Mouse (Mus musculus) mammary gland, adult 2 months (tissue): ENCODE data around the gene Itpkc. TPM values are rescaled to one million over a fixed set of nuclear protein-coding genes. Genes with fewer than 3 reads are reported as not detected.

ENCODE experiments used
- polyA plus RNA-seq: library from polyadenylated mRNA; depleted of rRNA; stranded (reverse); fragments of >200 nt; gene quantifications from 2 replicates; pipeline ENCODE4 v1.2.3, GENCODE M21; 2012; ENCODE audit warnings: low replicate concordance; rRNA removed

Gene Itpkc
- polyA plus RNA-seq, result 10.9 and 11.3 TPM in 2 replicates

DNA sequence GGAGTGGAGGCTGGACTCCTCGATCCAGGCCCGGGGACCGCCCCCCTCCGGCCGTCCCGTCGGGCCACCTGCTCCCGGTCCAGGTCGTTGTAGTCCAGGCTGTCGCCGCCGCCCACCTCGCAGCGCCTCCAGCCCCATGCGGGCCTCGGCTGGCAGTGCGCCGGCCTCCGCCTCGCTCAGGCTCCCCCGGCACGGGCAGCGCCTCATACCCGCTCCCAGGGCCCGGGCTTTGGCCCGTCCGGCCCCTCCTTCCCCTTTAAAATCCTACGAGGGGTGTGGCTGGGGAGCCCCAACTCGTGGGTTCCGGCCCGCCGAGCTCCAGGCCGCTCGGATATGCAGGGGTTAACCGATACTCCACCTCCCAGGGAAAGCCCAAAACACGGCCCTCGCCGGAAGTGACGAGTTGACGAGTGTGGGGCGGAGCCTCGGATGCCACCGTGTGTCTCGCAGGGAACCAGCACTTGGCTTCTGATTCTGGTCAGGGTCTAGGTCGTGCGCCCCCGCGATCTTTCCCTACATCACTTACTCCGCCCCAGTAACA, at the start of gene Itpkc:
TSS of gene Itpkc (minus strand) at position 381 of the 541 bp plus-strand sequence.

GRCm38 (mm10) chr7:27258205-27258899, 29.9 kb upstream of the Itpkc start, which contains the start of gene Numbl:
Gene Numbl, plus strand, starts transcription at chr7:27258433.

DNA sequence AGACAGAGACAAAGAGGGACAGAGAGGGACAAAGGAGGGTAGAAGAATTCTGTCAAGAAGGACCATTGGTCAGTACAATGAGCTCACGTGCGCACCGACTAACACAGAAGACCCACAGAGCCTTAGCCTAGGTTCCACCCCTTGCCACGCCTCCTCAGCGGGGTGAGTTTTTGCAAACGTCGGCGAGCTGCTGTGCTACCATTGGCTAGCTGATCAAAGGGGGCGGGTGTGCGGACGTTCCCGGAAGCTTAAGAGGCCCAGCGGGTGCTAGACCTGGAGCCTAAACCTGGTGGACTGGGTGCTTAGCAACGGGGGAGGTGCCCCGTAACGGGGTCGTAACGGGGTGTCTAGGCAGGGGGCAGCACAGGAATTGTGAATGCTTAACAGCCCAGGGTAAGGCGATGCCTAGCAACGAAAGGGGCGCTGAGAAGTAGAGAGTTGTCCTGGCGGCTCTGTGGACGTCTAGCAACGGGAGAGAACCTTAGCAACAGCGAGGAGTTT, 4.4 kb upstream of the Itpkc start, which contains the start of gene Coq8b:
TSS of gene Coq8b (plus strand) at position 243 of the 501 bp plus-strand sequence.

DNA sequence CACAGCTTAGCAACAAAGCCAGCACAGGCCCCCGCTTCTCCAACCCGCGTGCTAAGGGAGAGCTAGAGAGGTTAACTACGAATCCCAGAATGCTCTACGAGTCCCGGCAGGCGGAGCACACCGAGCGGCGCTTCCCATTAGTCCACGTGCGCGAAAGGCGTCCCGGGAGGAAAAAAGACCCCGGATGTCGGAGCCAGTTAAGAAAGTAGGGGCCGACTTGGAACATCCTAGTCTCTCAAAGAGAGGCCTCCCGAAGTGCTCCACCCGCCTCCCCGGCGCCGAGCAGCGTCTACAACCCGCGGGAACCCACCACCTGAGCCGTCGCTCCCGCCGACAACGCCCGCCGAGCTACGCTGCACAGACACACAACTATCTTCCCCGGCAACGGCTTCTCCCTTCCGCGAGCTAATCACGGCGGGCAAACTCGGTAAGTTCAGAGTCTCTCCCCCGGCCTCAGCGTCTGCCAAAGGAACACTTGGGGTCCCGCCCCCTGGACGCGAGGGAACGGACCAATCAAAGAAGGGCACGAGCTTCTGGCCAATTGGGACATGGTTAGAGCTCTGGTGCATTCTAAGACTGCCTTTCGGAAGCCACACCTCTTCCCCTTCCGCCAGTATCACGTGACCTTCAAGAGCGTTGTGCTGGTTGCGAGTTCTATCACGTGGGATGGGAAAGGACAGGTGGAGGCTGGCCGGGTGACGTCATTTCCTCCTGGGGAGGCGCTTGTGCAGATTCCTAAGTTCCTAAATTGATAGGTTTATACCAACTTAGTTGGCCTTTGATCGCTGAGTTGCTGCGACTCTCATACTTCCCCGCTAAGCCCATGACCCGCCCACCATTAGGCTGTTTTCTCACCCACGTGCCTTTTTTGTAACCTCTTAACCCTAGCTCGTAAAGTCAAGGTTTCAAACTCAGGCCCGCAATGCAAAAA, 32.5 kb downstream of the Itpkc start, which contains the start of the genes BC024978 and Snrpa:
TSS of gene BC024978 (plus strand) at position 101 of the 931 bp plus-strand sequence.
TSS of gene Snrpa (minus strand) at position 591 of the 931 bp plus-strand sequence.

DNA sequence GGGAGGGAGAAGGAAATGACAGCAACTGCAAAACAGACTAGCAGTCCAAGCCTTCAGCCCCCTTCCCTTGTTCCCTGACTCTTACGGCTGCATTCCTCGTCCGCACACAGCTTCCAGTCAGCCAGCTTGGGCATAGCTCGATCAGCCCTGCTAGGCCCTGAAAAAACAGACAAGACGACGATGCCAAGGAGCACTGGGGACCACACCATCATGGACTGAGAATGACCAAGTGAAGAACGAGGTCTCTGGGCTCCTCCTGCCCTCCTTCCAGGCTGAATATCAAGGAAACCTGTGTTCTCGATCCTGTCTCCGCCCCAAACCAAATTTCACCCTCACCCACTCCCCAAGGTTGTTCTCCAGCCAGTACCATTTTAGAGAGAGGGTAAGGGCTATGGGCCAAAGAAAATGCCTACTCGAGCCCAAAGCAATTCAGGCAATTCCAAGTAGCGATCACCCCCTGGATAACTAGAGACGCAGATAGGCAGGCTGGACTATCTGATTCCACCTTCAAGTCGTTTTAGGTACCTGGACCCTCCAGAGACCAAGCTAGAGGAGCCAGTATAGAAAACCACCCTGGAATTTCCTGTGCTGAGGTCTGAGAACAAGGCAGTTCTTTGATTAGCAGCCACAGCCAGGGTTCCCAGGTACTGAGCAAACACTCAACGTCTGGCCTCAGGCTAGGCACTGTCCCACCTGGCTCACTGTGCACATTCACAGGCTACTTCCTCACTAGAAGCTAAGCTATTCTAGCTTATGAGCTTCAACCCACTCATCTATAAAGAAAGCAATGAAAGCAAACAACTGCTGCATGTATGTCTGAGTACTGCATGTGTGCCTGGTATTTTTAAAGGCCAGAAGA, 47.4 kb downstream of the Itpkc start, which contains the start of the genes Gm21983 and Mia:
TSS of gene Gm21983 (minus strand) at position 250 of the 859 bp plus-strand sequence.
TSS of gene Mia (minus strand) at position 321 of the 859 bp plus-strand sequence.

DNA sequence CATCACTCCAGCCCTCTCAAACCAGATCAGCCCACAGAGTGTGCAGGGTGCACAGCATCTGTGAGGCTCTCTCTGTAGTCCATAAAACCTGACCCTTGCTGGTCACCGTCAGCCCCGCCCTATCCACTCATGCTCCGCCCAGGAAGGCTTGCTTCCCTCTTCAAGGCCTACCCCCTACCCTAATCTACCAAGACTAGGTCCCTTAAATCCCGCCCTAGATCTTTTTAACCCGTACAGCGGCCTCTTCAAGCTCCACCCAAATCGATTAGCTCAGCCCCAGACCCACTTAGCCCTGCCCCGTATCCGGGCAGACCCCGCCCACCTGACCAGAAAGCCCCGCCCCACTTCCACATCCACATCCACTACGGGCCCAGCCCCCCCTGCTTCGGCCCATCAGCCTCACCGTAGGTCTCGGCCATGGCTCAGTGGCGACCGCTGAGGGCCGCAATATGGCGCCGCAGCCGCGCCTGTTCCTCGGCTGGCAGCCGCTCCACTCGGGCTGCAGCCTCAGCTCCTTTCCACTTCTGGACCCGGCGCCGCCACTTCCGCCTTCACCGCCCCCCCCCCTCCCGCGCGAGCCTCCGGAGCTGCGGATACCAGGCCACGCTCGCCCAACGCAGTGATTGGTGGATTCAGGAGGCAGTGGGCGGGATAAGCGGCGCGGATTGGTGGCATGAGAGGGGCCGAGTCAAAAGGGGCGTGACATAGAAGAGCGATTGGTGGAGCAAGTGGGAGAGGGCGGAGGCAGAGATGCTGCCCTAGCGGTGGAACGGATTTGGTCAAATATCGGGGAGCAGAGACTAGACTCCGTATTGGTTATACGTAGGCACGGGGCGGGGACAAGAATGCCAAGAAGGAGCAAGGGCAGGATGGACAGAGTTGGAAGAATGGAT, 49.9 kb downstream of the Itpkc start, which contains the start of gene Rab4b:
TSS of gene Rab4b (minus strand) at position 573 of the 893 bp plus-strand sequence.

DNA sequence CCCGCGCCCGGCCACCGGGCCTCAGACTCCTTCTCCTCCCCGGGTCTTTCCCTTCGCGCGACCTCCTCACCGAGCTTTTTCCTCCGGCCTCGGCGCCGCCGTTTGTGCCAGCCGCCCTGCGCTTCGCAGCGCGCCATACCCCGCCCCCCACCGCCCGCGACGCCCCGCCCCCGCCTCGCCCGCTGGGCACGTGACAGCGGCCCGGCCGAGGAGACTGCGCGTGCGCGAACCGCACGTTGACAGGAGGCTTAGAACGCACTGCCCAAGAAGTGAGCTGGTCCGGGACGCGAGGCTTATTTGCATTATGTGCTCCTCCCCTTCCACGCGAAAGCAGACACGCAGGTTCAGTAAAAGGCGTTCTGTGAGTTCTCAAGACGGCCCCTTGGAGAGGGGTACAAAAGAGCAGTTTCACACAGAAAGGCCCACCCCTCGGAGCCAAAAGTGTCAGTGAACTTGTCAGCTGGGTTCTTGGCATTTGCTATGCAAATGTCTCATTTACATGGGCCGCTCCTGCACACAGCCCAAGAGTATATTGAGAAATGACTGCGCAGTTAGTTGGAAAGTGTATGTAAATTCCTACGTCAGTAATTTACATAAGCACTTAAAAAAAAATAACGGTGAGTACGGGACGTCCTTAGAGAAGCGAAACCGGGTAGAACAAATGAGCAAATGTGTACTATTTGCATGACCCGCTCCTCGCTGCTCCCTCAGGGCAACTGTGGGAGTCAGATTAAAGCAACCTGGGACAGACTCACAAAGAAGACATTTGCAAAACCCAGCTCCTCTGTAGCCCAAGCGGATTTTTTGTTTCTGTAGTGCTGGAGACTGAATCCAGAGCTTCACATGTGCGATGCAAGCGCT, 61.6 kb downstream of the Itpkc start, which contains the start of gene Egln2:
TSS of gene Egln2 (minus strand) at position 189 of the 861 bp plus-strand sequence.

Other genes starting within 250 kb of the Itpkc start
- 1.7 TPM in 1 of 2 replicates, not detected in the other for gene Cyp2a12, start 199.6 kb downstream of the Itpkc start, polyA plus RNA-seq
- 46.7 and 54.5 TPM in 2 replicates for gene Cyp2f2, start 108.8 kb downstream of the Itpkc start, polyA plus RNA-seq
- gene Cyp2t4, start 74.9 kb downstream of the Itpkc start, polyA plus RNA-seq, result not detected in 2 replicates
- 91.0 and 122 TPM in 2 replicates for gene Egln2, start 61.9 kb downstream of the Itpkc start, polyA plus RNA-seq
- gene Rab4b, start 49.8 kb downstream of the Itpkc start, polyA plus RNA-seq, result 61.9 and 99.4 TPM in 2 replicates
- 0.24 TPM in 1 of 2 replicates, not detected in the other for gene Gm21983, start 47.6 kb downstream of the Itpkc start, polyA plus RNA-seq
- 6.7 and 7.7 TPM in 2 replicates for gene Mia, start 47.5 kb downstream of the Itpkc start, polyA plus RNA-seq
- gene BC024978, start 32.9 kb downstream of the Itpkc start, polyA plus RNA-seq, result 12.6 and 18.8 TPM in 2 replicates
- 137 and 208 TPM in 2 replicates for gene Snrpa, start 32.4 kb downstream of the Itpkc start, polyA plus RNA-seq
- gene Coq8b, start 4.4 kb upstream of the Itpkc start, polyA plus RNA-seq, result 54.2 and 84.1 TPM in 2 replicates
- gene Numbl, start 29.8 kb upstream of the Itpkc start, polyA plus RNA-seq, result 34.2 and 70.1 TPM in 2 replicates
- 151 and 265 TPM in 2 replicates for gene Ltbp4, start 109.0 kb upstream of the Itpkc start, polyA plus RNA-seq
- 82.8 and 146 TPM in 2 replicates for gene Shkbp1, start 127.4 kb upstream of the Itpkc start, polyA plus RNA-seq
- gene Gm20479, start 128.8 kb upstream of the Itpkc start, polyA plus RNA-seq, result not detected in 2 replicates
- 0.23 and 0.72 TPM in 2 replicates for gene Sptbn4, start 219.0 kb upstream of the Itpkc start, polyA plus RNA-seq
- gene Blvrb, start 219.3 kb upstream of the Itpkc start, polyA plus RNA-seq, result 112 and 190 TPM in 2 replicates
- 14.9 and 18.0 TPM in 2 replicates for gene Sertad3, start 245.1 kb upstream of the Itpkc start, polyA plus RNA-seq